Mouse (Mus musculus): Measurements from ENCODE around the gene Cd47.

GRCm38 (mm10) chr16:49858161-49858906 lies 58.0 kb downstream of the Cd47 start:
- TF ChIP-seq CTCF (IDR thresholded peaks at IDR 0.05): no peak
- TF ChIP-seq EP300 (IDR thresholded peaks at IDR 0.05; ENCODE audit: insufficient read depth, low read depth, low read length): no peak
